Comparison of ENCODE assay signal across 7 mouse cellular contexts in genomic region chr14:18331693-18332131, GRCm38 (mm10). TPM values are rescaled to one million over a fixed set of nuclear protein-coding genes. Genes with fewer than 3 reads are reported as not detected.
DNase-seq lines count a peak whose midpoint lies in the region; ATAC-seq and TF ChIP-seq lines count a peak whose summit lies in the region.

TSS of gene Ube2e1 (minus strand) at chr14:18331859.

- H3K9ac ChIP-seq in limb, embryonic 11.5 days (ENCODE audit: low read length) = peak within 1 kb of the TSS; percentile 99
- H3K9ac ChIP-seq in midbrain, embryonic 13.5 days (replicated peaks) = peak within 1 kb of the TSS; percentile 97

- H3K4me3 ChIP-seq in limb, embryonic 11.5 days (ENCODE audit: low read depth, low read length) = peak within 1 kb of the TSS; percentile 81
- peak within 1 kb of the TSS; percentile 89 for H3K4me3 ChIP-seq in midbrain, embryonic 13.5 days (replicated peaks)
- H3K4me3 ChIP-seq in small intestine, adult 2 months (ENCODE audit: low read depth, low read length) = peak within 1 kb of the TSS; percentile 87

- peak; percentile 91 for ATAC-seq in granulocyte monocyte progenitor cell, adult 5-6 weeks (replicated peaks; ENCODE audit: poor library complexity, severe bottlenecking)
- ATAC-seq in limb, embryonic 11.5 days (ENCODE audit: insufficient number of reproducible peaks, low FRiP score, low TSS enrichment, low read depth) = peak; percentile 91
- peak; percentile 93 for ATAC-seq in midbrain, embryonic 13.5 days

- under 1% methylated on average over 24 of the region's 39 CpGs for WGBS in limb, embryonic 11.5 days
- under 1% methylated on average over 36 of the region's 39 CpGs for WGBS in midbrain, embryonic 13.5 days
- under 1% methylated on average over 38 of the region's 39 CpGs for WGBS in small intestine, adult 2 months

- H3K4me2 ChIP-seq in limb, embryonic 11.5 days (ENCODE audit: low read depth, severe bottlenecking) = peak within 1 kb of the TSS; percentile 64
- peak within 1 kb of the TSS; percentile 70 for H3K4me2 ChIP-seq in midbrain, embryonic 13.5 days (replicated peaks)

- peak; percentile 78 for TF ChIP-seq POLR2A in small intestine, adult 2 months (IDR thresholded peaks at IDR 0.05; ENCODE audit: low read depth, low read length)

- no peaks in the 10 kb centered on the region for H3K36me3 ChIP-seq in limb, embryonic 11.5 days (ENCODE audit: control insufficient read depth, insufficient read depth, low read length)
- H3K36me3 ChIP-seq in midbrain, embryonic 13.5 days = peaks cover 3% of the 10 kb centered on the region; the same call in 1 of the 2 replicates
- peaks cover 4% of the 10 kb centered on the region; the same call in 1 of the 2 replicates for H3K36me3 ChIP-seq in small intestine, adult 2 months (ENCODE audit: control insufficient read depth, insufficient read depth, low read length)

- H3K27ac ChIP-seq in limb, embryonic 11.5 days (replicated peaks; ENCODE audit: low read depth, low read length) = peak within 1 kb of the TSS; percentile 87
- H3K27ac ChIP-seq in midbrain, embryonic 13.5 days = peak within 1 kb of the TSS; percentile 88
- no peak within 1 kb of the TSS for H3K27ac ChIP-seq in small intestine, adult 2 months (ENCODE audit: insufficient read depth, low read depth, low read length)

- peak; percentile 59 for DNase-seq in adrenal gland, adult 8-10 months
- DNase-seq in embryo, embryonic 11.5 days (ENCODE audit: low read depth, low spot score) = peak; percentile 69
- DNase-seq in kidney, adult 11 months = peak; percentile 76
- peak; percentile 85 for DNase-seq in limb, embryonic 11.5 days (ENCODE audit: low spot score)

- H3K27me3 ChIP-seq in limb, embryonic 11.5 days (ENCODE audit: control insufficient read depth, insufficient read depth, low read length) = no peaks in the 10 kb centered on the region
- H3K27me3 ChIP-seq in midbrain, embryonic 13.5 days = no peaks in the 10 kb centered on the region
- H3K27me3 ChIP-seq in small intestine, adult 2 months (ENCODE audit: control insufficient read depth, insufficient read depth, low read length) = no peaks in the 10 kb centered on the region

- TF ChIP-seq CTCF in small intestine, adult 2 months (IDR thresholded peaks at IDR 0.05; ENCODE audit: extremely low read depth, insufficient read length, insufficient replicate concordance, low read depth, low read length) = no peak

- no peaks in the 10 kb centered on the region for H3K9me3 ChIP-seq in limb, embryonic 11.5 days (ENCODE audit: control insufficient read depth, low read length)
- H3K9me3 ChIP-seq in midbrain, embryonic 13.5 days = no peaks in the 10 kb centered on the region

- H3K4me1 ChIP-seq in limb, embryonic 11.5 days (ENCODE audit: control insufficient read depth, insufficient read depth, low read length) = peaks cover 17% of the 10 kb centered on the region
- H3K4me1 ChIP-seq in midbrain, embryonic 13.5 days (replicated peaks) = peaks cover 30% of the 10 kb centered on the region
- peaks cover 10% of the 10 kb centered on the region for H3K4me1 ChIP-seq in small intestine, adult 2 months (ENCODE audit: control insufficient read depth, insufficient read depth, insufficient read length, low read length)

RNA-seq across cellular contexts. Expression of gene Ube2e1, which starts in this region (rescaled TPM):
- 100 to 1,000 TPM in 1 of 4 experiments, 10 to 100 TPM in 3; 75.9 to 101 (median 93.4) TPM for total RNA-seq in adrenal gland, adult 8-10 months (2022)
- total RNA-seq in granulocyte monocyte progenitor cell, adult 5-6 weeks (2014; fragmentation: Nextera tagmentation) = 96.1 and 126 TPM in 2 replicates
- total RNA-seq in granulocyte monocyte progenitor cell, adult 5-6 weeks (2017) = 66.5 and 74.4 TPM in 2 replicates
- 61.7 and 74.9 TPM in 2 replicates for polyA plus RNA-seq in limb, embryonic 11.5 days (2014; fragmentation: Nextera tagmentation; extraction: Ambion mirVana)
- polyA plus RNA-seq in midbrain, embryonic 13.5 days (2015; fragmentation: Nextera tagmentation; extraction: Ambion mirVana) = 219 TPM in 2 replicates
- polyA plus RNA-seq in small intestine, adult 2 months (2012; rRNA removed) = 3.0 and 6.8 TPM in 2 replicates
